Mouse (Mus musculus) lung, adult 2 months (tissue): ENCODE data around the gene Atg7. TPM values are rescaled to one million over a fixed set of nuclear protein-coding genes. Genes with fewer than 3 reads are reported as not detected.
A peak's percentile ranks its signal among the peaks of the same experiment; 100 is the strongest.

ENCODE experiments used
- DNase-seq: peaks from one replicate; pipeline ENCODE4 v3.0.0; 2022
- H3K4me1 ChIP-seq: fragments of 200-500 bp; 2 replicates; pipeline ENCODE4 v1.6.1; 2011; ENCODE audit warnings: low read length; ENCODE audit not compliant: control insufficient read depth, insufficient read depth
- H3K4me3 ChIP-seq: fragments of 200-500 bp; replicated peaks from 2 replicates; pipeline ENCODE3; 2011; ENCODE audit warnings: low read depth, mild to moderate bottlenecking, control low read depth, low read length; ENCODE audit errors: extremely low read depth
- CTCF ChIP-seq: fragments of 200-500 bp; IDR thresholded peaks from 2 replicates; pipeline ENCODE4 v1.5.1; 2011; ENCODE audit warnings: mild to moderate bottlenecking, low read length, control low read depth; ENCODE audit not compliant: insufficient read depth
- POLR2A ChIP-seq: fragments of 200-500 bp; IDR thresholded peaks from 2 replicates; pipeline ENCODE4 v1.6.1; 2011; ENCODE audit warnings: low read depth, mild to moderate bottlenecking, control low read depth, low read length, borderline replicate concordance; ENCODE audit errors: extremely low read depth
- WGBS: fragments of 180-500 bp; shearing (Covaris S2); methylation state at CpG from one replicate; pipeline ENCODE4 v1.1.7; 2018; 5-methylcytosine and 5-hydroxymethylcytosine counted together
- polyA plus RNA-seq: library from polyadenylated mRNA; depleted of rRNA; stranded (reverse); fragments of >200 nt; gene quantifications from 2 replicates; pipeline ENCODE4 v1.2.3, GENCODE M21; 2012

Atg7 gene
- polyA plus RNA-seq, 1 experiment = 28.9 TPM

GRCm38 (mm10) chr6:114893427-114894209 is 250.7 kb downstream of the Atg7 start:
- 24% methylated on average over 20 of the region's 20 CpGs for WGBS
- peak; percentile 70 for DNase-seq
- Histone ChIP-seq H3K4me3 (no peak overlapping the region), H3K4me1 (peaks cover 56% of the 10 kb centered on the region)
- TF ChIP-seq CTCF (no peak), POLR2A (no peak)

GRCm38 (mm10) chr6:114894548-114895106 is 251.7 kb downstream of the Atg7 start:
- WGBS = 36% methylated on average over 4 of the region's 4 CpGs
- DNase-seq = peak; percentile 37
- H3K4me1 ChIP-seq = peaks cover 54% of the 10 kb centered on the region
- TF ChIP-seq CTCF = peak; percentile 36
- no peak for TF ChIP-seq POLR2A
- no peak overlapping the region for H3K4me3 ChIP-seq

- Histone ChIP-seq H3K4me1 (peaks cover 55% of the 10 kb centered on the region), H3K4me3 (no peak overlapping the region)
- TF ChIP-seq POLR2A (no peak), CTCF (no peak)
- WGBS = 74% methylated on average over 7 of the region's 7 CpGs
- DNase-seq = no peak
Observed at GRCm38 (mm10) chr6:114895191-114895590, 252.3 kb downstream of the Atg7 start.

- no peak for DNase-seq
Observed at GRCm38 (mm10) chr6:114896281-114896680, 253.4 kb downstream of the Atg7 start.

GRCm38 (mm10) chr6:114898949-114899348 is 256.1 kb downstream of the Atg7 start:
- no peak for TF ChIP-seq CTCF
- H3K4me1 ChIP-seq = peaks cover 40% of the 10 kb centered on the region
- WGBS = 74% methylated on average over 4 of the region's 4 CpGs
- H3K4me3 ChIP-seq = no peak overlapping the region
- DNase-seq = no peak

More at GRCm38 (mm10) chr6:114896281-114896680, 253.4 kb downstream of the Atg7 start:
- Histone ChIP-seq H3K4me3 (no peak overlapping the region), H3K4me1 (peaks cover 47% of the 10 kb centered on the region)
- WGBS = 21% methylated on average over 2 of the region's 2 CpGs
- no peak for TF ChIP-seq POLR2A
- no peak for TF ChIP-seq CTCF

- no peak overlapping the region for H3K4me3 ChIP-seq
- H3K4me1 ChIP-seq = peaks cover 35% of the 10 kb centered on the region
- WGBS = 13% methylated on average over 7 of the region's 7 CpGs
- DNase-seq = no peak
- TF ChIP-seq POLR2A (no peak), CTCF (no peak)
Observed at GRCm38 (mm10) chr6:114899652-114900051, 256.8 kb downstream of the Atg7 start.

GRCm38 (mm10) chr6:114900194-114900593 is 257.3 kb downstream of the Atg7 start:
- TF ChIP-seq CTCF (no peak), POLR2A (no peak)
- no peak for DNase-seq
- 35% methylated on average over 10 of the region's 10 CpGs for WGBS
- no peak overlapping the region for H3K4me3 ChIP-seq
- H3K4me1 ChIP-seq = peaks cover 36% of the 10 kb centered on the region

GRCm38 (mm10) chr6:114901321-114901824 is 258.5 kb downstream of the Atg7 start:
- peaks cover 39% of the 10 kb centered on the region for H3K4me1 ChIP-seq
- peak; percentile 64 for DNase-seq
- TF ChIP-seq CTCF = no peak
- no peak for TF ChIP-seq POLR2A

GRCm38 (mm10) chr6:114901921-114902320 is 259.0 kb downstream of the Atg7 start:
- no peak for DNase-seq
- peaks cover 35% of the 10 kb centered on the region for H3K4me1 ChIP-seq
- 29% methylated on average over 4 of the region's 4 CpGs for WGBS
- no peak for TF ChIP-seq CTCF
- no peak for TF ChIP-seq POLR2A
- no peak overlapping the region for H3K4me3 ChIP-seq

More at GRCm38 (mm10) chr6:114901321-114901824, 258.5 kb downstream of the Atg7 start:
- H3K4me3 ChIP-seq = no peak overlapping the region
- 16% methylated on average over 12 of the region's 12 CpGs for WGBS
